Mouse (Mus musculus) left cerebral cortex, postnatal 14 days (tissue): ENCODE results near the gene Apbb1ip. TPM values are rescaled to one million over a fixed set of nuclear protein-coding genes. Genes with fewer than 3 reads are reported as not detected.
A peak's percentile ranks its signal among the peaks of the same experiment; 100 is the strongest.
"Not testable (repeated sequence)": the region's sequence is repeated elsewhere in the genome, so short reads cannot be mapped to it uniquely, and the experiment has no call there.

Source experiments
- DNase-seq, 2 experiments: peaks; one replicate each; pipeline ENCODE4 v3.0.0; 2021 to 2022; ENCODE audit warnings: low spot score in 2 of 2, mixed read lengths in 1 of 2
- intact Hi-C: fragments of 180-260 bp; cut with DNase I; formaldehyde crosslinking; loops from one replicate; pipeline ENCODE4 v1.15.1; 2025
- total RNA-seq, 2 experiments: library from RNA; stranded (reverse); gene quantifications; 2 replicates each; pipeline ENCODE4 v1.2.3; 2021

The Apbb1ip gene
- total RNA-seq, 2 experiments from 2014 or later = 7.8 to 8.2 TPM

DNA sequence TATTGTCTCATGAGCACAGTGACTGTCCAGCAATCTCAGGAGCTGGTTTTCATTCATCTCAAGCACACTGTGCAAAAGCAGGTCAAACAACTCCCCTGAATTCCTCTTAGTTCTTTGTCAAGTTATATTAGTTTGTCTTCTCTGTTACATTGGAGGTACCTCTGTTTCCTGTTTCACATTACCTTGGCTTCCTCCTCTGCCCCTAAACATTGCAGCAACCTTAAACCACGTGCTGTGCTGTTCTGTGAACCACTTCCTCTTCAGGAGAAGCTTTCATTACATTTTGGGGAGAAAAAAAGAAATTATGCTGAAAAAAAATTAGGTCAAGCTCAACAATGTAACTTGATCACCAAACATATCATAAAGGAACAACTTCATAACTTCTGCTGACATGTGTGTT, 33.4 kb downstream of the Apbb1ip start:
- intact Hi-C loops = no loop called here
- no peak for DNase-seq

DNA sequence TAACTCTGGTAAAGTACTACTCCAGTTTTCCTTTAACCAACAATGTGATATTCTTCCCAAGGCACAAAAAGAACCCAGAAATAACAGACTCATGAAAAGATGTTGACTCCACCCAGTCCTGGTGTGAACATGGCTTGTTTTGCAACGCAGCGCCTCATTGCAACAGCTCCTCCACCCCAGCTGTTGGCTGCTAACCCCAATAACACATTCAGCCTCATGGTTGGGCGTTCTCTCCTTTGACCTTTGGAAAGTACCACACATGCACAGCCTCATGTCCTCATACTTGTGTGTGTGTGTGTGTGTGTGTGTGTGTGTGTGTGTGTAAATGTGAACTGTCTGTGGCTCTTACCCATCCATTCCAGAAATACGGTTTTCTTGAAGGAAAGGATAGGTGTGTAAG, 37.0 kb downstream of the Apbb1ip start:
- intact Hi-C loops = no loop called here
- no peak for DNase-seq

DNA sequence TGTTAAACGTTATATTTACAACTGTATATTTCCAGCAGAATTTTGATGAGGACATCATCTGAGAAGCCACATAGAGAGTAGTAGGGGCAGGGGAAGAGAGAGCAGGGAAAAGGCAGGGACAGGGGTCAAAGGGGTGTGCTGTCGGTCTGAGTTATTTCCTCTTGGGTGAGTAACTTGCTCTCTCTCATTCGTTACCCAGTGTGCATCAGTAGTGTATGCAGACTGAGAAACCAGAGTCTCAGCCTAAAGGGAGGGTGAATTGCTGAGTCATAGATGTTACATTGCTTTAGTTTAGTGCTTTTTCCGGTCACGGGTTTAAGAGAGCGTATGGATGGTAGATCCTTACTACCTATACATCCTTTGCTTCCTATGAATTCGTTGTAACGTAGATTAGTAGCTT, 37.6 kb downstream of the Apbb1ip start:
- intact Hi-C loops = no loop called here
- DNase-seq = no peak

DNA sequence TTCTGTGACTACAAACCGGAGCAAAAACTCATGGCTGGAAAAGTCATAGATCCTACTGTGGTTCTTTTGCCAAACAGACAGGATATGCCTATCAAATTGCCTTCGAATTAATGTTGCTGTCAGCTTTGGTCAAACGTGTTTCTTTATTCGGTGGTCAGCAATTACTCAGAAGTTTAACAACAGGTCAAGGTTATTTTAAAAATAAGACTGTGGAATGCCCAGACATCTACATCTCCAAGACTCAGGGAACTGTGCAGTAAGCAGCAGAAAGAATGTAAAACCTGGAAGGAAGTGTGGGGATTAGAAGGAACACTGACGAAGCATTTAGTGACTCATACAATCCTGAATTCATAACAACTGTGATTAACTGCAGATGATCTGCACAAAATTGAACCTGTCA, 40.0 kb downstream of the Apbb1ip start:
- no peak for DNase-seq
- intact Hi-C loops = no loop called here

DNA sequence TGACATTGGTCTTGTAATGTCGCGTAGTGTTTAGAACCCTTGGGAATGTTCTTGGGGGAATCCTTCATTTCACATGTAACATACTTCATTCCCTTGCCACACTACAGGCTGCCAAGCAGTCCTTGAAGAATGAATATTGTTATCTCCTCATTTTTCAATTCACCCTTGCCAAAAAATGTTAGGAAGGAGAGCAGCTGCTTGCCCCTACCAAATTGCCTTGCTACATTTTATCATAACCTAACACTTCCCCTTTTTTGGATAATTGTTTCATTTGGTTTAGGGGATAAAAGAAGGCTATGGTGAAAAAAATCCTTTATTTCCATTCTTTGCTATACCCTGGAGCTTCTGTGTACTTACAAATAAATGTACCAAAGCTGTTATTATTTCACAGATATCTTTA, 41.8 kb downstream of the Apbb1ip start:
- intact Hi-C loops = no loop called here
- DNase-seq = no peak

DNA sequence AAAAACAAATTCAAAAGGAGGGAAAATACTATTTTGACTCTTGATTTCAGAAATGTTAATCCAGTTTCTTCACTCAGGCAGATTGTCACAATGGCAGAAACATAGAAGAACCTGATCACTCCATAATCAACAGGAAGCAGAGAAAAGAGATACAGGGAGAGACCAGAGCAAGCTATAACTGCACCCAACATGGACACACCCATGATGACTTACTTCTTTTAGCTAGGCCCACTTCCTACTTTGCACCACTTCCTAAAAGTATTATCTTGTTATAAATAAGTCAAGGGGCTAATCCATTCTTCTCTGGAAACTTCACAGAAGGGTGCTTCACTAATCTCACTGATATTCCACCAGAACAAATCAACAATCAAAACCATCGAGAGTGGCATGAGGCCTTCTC, 42.3 kb downstream of the Apbb1ip start:
- no peak for DNase-seq
- intact Hi-C loops = no loop called here

DNA sequence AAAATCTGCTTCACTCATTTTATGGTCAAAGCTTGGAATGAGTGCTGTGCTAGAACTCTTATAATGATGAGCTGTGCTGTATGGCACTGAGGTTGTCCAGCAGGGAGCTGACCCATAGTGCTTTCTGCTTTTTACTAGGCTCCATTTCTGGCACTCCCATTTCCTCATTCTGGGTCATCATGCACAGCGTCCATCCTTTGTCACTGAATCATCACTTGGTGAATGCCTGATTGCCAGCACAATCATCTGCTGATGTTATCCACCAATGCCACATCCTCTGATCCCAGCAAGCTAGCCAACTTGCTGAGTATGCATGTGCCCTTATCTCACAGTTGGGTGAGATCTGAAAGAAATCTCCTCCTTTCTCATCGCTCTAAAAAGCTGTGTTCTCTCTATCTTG, 48.4 kb downstream of the Apbb1ip start:
- no peak for DNase-seq
- intact Hi-C loops = no loop called here

DNA sequence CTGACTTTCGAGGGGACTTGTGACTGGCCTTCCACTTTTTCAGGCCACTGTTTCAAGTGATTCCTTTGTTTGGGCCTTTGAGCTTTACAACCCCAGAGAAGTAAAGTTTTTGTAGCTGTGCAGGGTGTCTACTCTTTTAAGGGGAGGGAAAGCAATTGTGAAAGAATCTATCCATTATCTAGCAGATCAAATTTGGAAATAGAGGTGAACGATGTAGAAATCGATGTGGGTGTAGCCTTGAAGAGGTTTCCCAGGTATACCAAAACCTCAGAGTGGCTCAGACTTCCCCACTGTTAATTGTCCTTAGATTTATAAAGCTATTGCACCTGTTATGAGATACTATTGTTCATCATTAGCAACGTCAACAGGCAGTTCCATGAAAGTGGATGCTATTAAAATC, 71.6 kb downstream of the Apbb1ip start:
- intact Hi-C loops = no loop called here
- no peak for DNase-seq

DNA sequence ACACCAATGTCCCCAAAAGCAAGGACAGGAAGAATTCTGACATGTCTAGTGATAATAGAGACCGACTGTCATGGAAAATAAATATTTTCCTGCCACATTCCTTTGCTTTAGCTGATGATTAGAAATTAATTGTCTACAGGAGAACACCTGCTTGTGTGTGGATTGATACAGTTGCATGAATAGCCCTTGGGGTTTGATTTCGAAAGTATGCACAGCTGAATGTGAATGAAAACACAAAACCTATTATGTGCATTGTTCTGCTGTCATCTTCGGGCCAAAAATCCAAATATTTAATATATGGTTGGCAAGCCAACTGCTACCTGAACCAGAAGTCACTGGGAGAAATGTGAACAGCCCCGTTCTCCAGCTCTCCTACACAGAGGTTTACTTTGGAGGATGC, 78.0 kb downstream of the Apbb1ip start:
- DNase-seq = no peak
- intact Hi-C loops = no loop called here

DNA sequence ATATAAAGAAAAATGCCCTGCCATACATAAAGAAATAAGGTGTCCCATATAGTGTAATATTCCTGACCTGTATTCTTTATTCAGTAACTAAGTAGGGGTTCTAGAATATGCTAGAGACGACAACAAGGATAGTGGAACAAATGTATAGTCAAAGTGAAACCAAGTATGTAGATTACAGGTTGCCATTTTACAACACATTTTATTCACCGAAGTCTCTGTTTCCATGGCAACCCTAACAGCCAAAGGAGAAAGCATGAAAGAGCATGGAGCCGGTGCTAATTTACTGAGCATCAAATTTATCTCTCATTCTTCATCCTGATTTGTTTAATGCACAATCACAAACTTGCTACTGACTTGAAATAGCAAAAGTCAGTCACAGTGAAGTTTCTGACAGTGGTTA, 83.6 kb downstream of the Apbb1ip start:
- intact Hi-C loops = no loop called here
- DNase-seq = peak; percentile 7 to 49

DNA sequence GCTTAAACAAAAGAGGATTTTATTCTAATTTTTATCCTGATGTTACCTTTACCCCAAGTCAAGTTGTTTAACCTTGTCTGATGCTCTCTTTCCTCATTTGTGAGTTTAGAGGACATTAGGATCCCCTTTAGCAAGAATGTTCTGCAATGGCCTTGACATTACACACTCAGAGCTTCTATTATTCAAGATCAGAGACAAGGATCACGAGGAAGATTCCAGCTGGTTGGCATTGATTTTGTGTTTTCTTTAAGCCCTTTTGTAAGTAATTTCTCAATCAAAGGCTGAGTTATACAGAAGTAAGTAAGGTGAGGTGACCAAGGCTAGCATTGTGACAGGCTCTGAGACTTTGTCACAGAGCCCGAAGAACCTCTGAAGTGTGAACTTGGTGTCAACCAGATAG, 88.3 kb downstream of the Apbb1ip start:
- no peak for DNase-seq
- intact Hi-C loops = loop anchor here (5.0 kb wide), 2 partner anchors 905 to 920 kb away; no protein-coding TSS in a partner anchor

DNA sequence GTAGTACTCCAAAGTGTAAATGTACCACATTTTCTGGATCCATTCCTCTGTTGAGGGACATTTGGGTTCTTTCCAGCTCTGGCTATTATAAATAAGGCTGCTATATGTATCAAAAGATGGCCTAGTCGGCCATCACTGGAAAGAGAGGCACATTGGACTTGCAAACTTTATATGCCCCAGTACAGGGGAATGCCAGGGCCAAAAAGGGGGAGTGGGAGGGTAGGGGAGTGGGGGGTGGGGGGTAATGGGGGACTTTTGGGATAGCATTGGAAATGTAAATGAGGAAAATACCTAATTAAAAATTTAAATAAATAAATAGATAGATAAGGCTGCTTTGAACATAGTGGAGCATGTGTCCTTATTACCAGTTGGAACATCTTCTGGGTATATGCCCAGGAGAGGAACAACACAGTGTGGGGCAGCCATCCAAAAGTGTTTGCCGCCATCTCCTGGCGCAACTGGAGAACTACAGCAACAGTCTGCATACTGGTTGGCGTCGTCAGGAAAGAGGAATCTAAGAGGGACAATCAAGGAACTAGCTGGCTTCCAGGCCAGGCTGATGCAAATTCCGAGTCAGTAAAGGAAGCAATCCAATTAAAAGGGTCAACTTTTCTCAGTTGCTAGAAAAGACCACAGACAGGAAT, 90.6 kb downstream of the Apbb1ip start:
- intact Hi-C loops = loop anchor here (1.0 to 5.0 kb wide), 3 partner anchors 106 to 922 kb away; no protein-coding TSS in a partner anchor
- DNase-seq = peak; percentile 61 to 75

DNA sequence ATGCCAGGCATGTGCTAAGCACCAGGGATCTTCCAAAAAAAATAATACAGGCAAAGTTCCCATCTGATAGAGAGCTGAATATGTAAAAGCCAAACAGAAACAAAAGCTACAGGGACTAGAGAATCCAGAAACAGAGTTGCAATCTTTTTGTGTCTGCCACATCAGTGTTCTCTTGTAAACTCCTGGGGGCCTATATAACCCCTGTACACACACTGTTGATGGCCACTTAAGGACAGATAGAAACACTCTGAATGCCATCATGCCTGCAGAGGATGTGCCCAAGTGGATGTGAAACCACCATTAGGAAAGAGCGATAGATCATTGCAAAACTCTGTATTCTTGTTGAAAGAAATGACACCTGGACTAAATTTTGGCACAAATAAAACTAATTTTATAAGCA, 91.9 kb downstream of the Apbb1ip start:
- intact Hi-C loops = no loop called here
- DNase-seq = no peak

DNA sequence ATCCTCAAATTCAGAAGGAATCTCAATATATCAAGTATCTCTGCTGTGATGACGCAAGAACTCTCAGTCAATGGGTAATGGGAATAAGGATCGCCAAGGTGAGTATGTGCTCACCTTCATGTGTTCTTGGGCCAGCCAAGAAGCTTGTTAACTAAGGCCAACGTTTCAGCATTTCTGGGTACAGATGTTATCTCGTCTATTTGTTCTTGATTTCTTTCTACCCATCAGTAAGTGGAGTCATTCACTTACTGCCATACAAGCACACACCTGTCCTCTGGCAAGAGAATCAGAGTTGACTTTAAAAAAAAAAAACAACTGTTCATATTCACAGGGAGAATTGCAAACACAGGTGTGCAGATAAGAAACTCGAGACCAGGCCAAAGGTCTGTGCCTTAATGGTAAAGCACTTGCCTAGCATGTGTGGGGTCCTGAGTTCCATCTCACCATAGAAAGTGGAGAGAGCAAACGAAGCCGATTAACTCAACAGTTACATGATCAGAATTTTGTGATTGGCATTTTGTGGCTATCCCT, 93.1 kb downstream of the Apbb1ip start:
- no peak for DNase-seq
- intact Hi-C loops = no loop called here

DNA sequence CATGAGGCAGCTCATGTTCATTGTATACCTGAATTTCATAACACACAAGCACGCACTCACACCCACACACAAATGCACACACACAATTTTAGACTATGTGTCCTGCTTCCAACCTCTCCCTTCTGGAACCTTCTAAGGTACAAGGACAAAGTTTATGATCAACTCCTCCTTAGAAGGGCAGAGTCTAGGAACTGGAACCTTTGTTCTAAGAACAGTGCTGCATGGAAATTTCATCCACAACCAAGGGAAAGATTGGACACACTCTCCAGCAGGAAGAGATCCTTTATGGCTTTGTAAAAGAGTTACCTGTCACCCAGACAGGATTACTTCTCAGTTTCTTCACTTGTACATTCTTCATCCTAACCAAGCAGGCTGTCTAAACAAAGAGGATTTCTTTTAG, 99.3 kb downstream of the Apbb1ip start:
- intact Hi-C loops = no loop called here
- no peak for DNase-seq

DNA sequence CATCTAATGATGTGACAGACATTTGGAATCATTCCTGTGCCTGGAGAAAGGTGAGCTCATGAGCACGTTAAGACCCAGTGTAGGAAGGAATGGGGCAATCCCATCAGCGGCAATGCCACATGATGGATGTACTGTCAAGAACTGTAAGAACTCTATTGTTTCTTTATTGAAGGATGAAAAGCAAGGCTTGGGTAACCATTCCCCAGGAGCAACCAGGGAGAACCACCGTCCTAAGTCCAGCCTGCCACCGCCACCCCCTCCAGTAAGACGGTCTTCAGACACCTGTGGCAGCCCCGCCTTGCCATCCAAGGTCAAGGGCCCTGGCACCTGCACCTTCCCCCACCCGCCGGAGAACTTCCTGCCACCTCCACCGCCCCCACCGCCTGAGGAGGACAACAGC, 100.7 kb downstream of the Apbb1ip start:
- no peak for DNase-seq
- intact Hi-C loops = no loop called here

DNA sequence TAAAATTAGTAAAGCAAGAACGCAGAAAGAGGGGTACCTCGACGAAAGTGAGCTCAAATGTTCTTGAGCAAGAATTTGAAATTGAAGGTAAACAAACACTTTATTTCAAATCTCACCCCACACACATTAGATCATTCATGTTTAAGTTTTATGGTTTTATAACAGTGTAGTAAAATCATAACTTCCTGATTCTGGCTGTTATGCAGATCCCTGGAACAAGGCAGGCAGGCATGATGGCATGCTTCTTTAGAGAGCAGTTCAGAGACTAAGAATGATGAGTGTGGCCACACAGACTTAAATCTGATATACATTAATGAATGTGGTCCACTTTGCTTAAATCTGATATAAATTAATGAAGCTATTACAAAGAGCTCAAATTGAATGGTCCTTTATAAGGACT, 102.7 kb downstream of the Apbb1ip start:
- intact Hi-C loops = no loop called here
- no peak for DNase-seq

DNA sequence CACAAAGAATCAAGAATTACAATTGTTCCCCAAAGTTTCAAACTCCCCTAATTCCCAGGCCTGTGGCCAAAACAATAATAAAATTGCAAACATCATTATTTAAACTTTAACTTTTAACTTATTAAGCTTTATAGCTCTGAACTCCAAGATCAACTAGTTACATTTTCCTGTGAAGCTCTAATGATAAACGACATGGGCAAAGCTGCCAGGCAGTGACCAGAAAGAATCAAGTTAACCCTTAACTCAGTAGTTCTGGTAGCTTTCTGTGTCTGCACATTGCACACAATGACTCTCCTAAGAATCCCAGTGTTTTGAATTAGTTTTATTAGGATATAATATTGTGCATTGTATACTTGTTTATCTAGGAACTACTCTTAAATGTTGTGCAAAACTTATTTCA, 104.9 kb downstream of the Apbb1ip start:
- DNase-seq = no peak
- intact Hi-C loops = no loop called here

DNA sequence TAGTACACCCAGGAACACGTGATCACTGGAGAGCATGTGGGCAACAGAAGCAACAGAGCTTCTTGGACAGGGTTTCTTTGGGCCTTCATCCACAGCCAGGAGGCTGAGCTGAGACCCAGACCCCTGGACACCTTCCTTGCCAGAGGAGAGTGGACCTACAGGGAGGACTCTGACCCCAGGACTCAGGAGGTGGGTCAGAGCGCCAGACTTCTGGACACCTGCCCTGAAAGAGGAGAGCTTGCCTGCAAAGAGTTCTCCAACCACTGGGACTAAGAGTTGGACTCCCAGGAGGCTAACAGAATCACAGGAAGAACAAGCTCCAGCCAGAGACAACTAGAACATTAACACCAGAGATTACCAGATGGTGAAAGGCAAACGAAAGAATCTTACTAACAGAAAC, 106.8 kb downstream of the Apbb1ip start:
- DNase-seq, intact Hi-C loops: not testable (repeated sequence)

DNA sequence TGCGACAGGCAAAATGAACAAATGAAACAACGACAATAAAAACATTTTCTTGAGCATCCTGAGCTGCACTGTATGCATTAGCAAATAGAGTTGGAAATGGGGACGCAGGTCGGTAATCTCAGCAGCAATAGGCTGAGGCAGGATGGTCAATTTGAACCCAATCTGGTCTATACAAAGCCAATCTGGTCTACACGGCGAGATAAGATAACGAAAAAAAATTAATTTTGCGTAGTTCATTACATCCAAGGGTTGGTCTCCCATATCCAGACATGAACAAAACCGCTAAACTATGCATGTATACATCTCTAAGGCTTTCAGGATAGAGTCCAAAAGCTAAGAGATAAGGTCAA, 121.0 kb downstream of the Apbb1ip start:
- intact Hi-C loops = loop anchor here (1.0 to 2.0 kb wide), 2 partner anchors 145 to 174 kb away; partner anchors contain the start of genes Abi1 and Acbd5
- no peak for DNase-seq
